Mouse (Mus musculus) left cerebral cortex, adult 2 months (tissue): ENCODE measurements at regions not wholly inside any gene's neighbourhood (a gene's known extent, or its start where the extent isn't known, plus 50 kb on each side); places are given as distances from the start of the nearest gene placed in this dataset.

Experiments used
- DNase-seq, 2 experiments: peaks; one replicate each; pipeline ENCODE4 v3.0.0; 2021 to 2022; ENCODE audit warnings: low spot score in 2 of 2, mixed read lengths in 1 of 2; ENCODE audit errors: extremely low spot score in 1 of 2
- H3K27ac ChIP-seq: fragments of 200-600 bp; 2 replicates; pipeline ENCODE4 v1.8.1; 2022
- H3K4me3 ChIP-seq: fragments of 200-600 bp; 2 replicates; pipeline ENCODE4 v1.8.1; 2022
- CTCF ChIP-seq: fragments of 200-600 bp; IDR thresholded peaks from 2 replicates; pipeline ENCODE4 v1.8.1; 2022; ENCODE audit warnings: antibody characterized with exemption, mild to moderate bottlenecking, moderate library complexity
- intact Hi-C: fragments of 180-260 bp; cut with DNase I; formaldehyde crosslinking; loops from one replicate; pipeline ENCODE4 v1.15.1; 2025

DNA sequence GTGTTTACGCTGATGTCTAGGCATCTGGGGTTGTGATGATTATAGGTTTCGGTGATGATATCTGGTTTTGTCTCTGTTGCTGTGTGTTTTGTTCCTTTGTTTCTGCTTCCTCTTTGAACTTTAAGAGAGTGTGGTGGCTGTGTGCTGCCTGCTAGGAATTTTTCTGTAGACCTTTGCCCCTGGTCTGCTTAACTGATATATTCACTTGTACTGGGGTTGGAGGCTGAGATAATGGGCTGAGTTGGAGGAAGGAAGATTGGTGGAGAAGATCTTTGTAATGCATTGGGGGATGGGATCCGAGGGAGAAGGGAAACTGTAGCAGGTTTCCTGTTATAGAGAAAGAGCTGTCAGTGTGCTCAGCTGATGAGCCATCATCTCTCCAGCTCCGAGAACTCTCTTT lies 55.8 kb downstream of the Mid1ip1 start:
- no peak for TF ChIP-seq CTCF
- no peak for DNase-seq
- intact Hi-C loops, result no loop called here
- Histone ChIP-seq H3K4me3 (no peak overlapping the region), H3K27ac (no peak overlapping the region)

DNA sequence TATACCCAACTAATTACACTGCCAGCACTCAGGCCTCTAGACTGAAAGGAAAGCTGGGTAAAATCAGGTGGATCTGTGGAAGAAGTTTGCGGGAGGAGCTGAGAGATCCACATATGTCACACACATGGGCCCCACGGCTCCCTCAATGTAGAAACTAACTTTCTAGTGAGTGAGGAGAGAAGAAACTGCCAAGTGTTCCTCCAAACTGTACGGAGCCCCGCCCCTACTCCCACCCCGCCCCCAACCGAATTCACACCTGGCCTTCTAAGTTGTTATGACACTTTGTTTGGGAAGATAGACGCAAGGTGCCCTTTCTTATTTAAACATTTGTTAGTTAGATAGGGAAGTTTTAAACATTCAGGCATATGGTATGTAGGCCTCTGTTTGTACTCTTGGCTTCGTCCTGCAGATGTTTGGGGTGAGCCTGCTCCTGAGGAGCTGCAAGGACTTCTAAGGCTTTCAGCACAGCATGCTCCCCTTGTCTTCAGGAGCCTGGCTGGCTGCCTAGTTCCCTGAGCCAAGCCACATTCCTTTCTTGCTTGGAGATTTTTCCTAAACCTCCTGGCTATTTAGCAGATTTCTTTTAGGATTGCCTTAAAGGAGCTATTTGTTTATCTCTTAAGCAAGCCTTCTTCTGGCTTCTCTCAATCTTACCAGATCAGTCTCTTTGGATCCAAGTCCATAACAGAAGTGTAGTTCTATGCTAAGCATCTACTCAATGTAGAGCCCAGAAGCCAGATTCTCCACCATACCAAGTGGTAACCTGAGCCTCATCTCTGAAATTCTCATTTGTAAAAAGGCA lies 61.1 kb downstream of the Mid1ip1 start:
- H3K27ac ChIP-seq, result no peak overlapping the region
- intact Hi-C loops, result no loop called here
- H3K4me3 ChIP-seq, result no peak overlapping the region
- peak; percentile 9 to 24 for DNase-seq
- TF ChIP-seq CTCF, result no peak

DNA sequence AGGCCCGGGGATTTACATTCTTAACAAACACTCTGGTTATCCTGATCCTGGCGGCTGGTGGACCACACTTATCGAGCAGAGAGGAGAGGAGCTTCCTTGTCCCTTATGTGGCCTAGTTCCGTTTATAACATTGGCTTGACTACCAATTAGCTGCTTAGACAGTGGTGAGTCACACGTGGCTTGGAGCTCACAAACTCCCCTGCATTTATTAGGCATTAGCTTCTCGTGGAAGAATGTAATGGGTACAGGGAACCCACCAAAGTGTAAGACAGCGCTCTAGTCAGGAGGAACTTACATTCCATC lies 61.7 kb downstream of the Mid1ip1 start:
- H3K27ac ChIP-seq, result no peak overlapping the region
- intact Hi-C loops, result no loop called here
- no peak for DNase-seq
- H3K4me3 ChIP-seq, result no peak overlapping the region
- no peak for TF ChIP-seq CTCF

DNA sequence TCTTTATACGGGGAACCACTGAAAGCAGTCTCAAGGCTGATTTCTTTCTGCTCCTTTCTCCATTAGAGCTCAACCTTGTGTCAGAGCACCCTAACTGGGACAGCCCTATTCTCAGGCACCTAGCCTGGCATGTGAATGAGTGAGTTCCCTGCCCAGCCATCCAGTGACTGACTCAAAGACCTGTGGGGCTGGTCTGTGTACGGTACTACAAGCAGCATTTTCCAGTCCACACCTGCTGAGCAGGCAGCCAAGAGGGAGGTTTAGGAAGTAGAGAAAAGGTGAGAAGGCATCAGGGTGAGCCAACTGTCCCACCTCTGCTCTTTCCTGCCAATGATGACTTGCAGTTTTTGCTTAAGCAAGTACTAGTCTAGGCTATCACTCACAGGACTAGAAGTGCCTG lies 63.2 kb downstream of the Mid1ip1 start:
- intact Hi-C loops, result no loop called here
- no peak for DNase-seq
- TF ChIP-seq CTCF, result no peak
- Histone ChIP-seq H3K27ac (no peak overlapping the region), H3K4me3 (no peak overlapping the region)

DNA sequence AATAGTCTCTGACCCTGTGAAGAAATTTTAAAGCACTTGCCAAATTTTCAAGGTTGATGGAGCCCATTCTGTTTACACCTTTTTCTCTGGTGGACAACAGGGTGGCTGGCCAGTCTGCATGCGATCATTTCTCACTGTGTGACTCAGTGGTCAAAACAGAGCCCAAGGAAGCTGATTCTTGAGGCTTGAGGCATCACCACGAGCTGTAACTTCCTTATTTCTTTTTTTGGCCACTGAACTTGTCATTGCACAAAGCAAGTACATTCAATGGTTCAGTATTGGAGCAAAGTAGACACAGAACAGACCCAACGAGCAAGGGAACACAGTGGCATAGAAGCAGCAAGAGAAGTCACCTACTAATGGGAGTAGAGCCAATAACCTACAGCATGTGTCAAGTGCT lies 71.5 kb downstream of the Mid1ip1 start:
- no peak overlapping the region for H3K4me3 ChIP-seq
- TF ChIP-seq CTCF, result no peak
- intact Hi-C loops, result no loop called here
- H3K27ac ChIP-seq, result no peak overlapping the region
- no peak for DNase-seq

DNA sequence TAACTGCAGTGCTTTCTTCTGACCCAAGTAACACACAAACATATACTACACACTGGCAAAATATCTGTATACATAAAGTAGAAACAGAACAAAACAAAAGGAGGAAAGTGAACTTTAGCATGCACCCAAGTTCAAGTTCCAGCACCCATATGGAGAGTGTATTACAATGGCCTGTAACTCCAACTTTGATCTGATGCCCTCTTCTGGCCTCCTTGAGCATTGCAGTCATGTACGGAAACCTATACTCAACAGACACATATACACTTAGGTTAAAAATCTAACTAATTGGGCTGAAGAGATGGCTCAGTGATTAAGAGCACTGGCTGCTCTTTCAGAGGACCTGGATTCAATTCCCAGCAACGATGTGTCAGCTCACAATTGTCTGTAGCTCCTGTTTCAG lies 72.2 kb downstream of the Mid1ip1 start:
- DNase-seq, result no peak
- no peak overlapping the region for H3K27ac ChIP-seq
- peak; percentile 15 for TF ChIP-seq CTCF
- intact Hi-C loops, result no loop called here
- no peak overlapping the region for H3K4me3 ChIP-seq

DNA sequence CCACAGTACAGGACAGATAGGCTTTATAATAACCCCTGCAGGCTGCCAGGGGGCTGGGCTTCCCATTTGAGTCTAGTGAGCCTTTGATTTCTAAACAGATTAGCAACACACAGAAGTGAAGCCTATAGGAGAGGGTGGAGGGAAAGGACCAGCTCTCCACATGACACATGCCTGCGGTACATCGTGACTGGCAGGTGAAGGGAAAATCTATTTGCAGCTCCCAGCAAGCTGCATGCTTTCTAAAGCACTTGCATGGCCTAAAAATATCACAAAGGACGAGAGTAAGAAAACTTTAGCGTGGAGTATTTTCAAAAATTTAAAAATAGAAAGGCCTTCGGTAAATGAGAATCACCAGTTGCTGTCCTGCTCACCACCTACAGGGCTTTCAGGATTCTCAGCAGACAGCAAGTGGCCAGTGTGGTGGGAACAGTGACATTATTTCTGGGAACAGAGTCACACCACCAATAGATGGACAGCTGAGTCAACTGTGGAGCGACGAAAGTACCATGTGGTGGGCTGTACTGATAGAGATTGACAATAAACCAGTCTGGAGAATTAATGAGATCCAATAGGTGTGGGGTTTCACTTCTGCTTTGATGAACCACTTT lies 105.6 kb downstream of the Mid1ip1 start:
- intact Hi-C loops, result no loop called here
- Histone ChIP-seq H3K27ac (no peak overlapping the region), H3K4me3 (no peak overlapping the region)
- TF ChIP-seq CTCF, result no peak
- peak in 1 of 2 experiments; percentile 11 for DNase-seq

DNA sequence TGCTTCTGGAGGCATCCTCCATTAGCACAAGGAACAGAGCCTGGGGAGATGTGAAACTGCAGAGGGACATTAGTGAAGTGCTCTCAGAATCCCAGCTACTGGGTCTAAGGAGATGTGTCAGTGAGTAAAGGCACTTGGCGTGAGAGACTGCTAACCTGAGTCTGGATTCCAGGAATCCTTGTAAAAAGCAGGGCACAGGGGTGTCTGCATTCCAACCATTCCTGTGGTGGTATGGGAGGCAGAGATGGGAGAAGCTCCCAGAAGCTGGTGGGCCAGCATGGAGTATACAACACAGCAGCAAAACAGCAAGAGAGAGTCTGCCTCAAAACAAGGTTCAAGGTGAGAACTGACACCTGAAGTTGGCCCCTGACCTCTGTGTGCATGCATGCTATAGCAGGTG lies 118.9 kb downstream of the Mid1ip1 start:
- H3K27ac ChIP-seq, result no peak overlapping the region
- DNase-seq, result no peak
- H3K4me3 ChIP-seq, result no peak overlapping the region
- intact Hi-C loops, result no loop called here
- TF ChIP-seq CTCF, result no peak

DNA sequence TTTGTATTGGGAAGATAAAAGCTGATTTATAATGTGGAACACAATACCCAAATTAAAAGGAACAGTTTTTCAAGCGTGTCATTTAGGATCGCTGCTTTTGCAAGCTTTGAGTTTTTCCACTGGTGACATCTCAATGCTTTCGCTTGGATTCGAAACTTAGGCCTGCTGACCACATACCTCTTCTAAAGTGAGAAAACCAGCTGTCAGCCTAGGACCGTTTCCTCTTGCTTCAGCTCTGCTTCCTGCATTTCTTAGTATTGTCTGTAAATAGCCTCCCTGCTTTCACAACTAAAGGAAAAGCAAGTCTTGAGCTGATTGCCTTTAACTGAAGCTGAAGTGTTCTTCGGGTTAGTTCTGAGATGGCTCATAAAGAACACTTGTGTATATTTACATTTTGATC lies 142.3 kb downstream of the Mid1ip1 start:
- no peak for TF ChIP-seq CTCF
- intact Hi-C loops, result no loop called here
- no peak for DNase-seq
- H3K4me3 ChIP-seq, result no peak overlapping the region
- no peak overlapping the region for H3K27ac ChIP-seq

DNA sequence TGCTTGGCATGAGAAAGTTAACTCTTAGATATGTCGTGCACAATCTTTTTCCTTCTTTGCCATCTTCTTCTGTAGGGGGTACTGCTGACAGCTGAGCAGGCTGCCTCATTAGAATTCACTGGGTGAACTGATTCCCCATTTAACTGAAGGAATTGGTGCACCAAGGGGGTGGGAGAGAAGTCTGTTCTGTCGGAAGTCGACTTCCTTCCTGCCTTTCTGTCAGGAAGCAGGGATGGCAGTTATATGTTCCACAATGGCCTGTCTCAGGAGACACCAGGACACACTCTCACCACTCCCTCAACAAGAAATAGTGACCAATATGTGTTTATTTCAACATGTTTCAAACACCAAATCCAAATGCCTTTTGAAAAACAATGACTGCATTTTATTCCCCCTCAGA lies 142.9 kb downstream of the Mid1ip1 start:
- Histone ChIP-seq H3K4me3 (no peak overlapping the region), H3K27ac (no peak overlapping the region)
- no peak for DNase-seq
- intact Hi-C loops, result no loop called here
- no peak for TF ChIP-seq CTCF

DNA sequence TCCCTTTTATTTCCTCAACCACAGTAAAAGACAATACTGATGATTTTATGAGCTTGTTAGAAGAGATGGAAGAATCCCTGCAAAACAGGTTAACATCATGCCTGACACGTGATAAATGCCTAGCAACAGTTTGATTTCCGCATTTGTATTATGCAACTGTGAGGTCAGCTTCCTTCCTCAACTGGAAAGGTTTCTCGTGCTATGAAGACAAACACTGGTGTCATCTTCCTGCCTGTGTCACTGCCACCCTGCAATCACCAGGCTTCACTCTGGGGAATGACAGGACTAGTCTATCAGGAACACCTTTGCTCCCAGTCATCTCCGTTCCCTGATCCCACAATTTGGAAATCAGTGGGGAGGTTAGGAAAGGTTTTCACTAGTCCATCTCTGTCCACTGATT lies 156.8 kb downstream of the Mid1ip1 start:
- DNase-seq, result no peak
- intact Hi-C loops, result no loop called here
- Histone ChIP-seq H3K27ac (no peak overlapping the region), H3K4me3 (no peak overlapping the region)
- TF ChIP-seq CTCF, result no peak

DNA sequence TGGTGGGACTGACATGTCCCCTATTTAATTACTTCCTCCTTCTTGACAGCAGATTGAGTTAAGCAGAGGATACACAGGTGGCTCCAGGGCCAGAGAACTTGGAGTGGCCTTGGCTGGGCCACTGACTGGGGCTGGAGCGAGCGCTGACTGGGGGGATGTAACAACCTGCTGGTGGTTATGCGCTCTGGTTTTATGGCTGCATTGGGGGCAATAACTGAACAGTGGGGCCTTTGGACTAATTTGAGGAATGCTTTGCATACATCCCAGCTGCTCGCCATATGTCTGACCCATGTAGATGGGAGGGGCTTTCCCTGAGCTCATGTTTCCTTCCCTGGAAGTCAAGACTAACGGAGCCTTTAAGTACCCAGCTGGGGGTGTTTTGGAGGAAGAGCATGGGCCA lies 163.0 kb downstream of the Mid1ip1 start:
- intact Hi-C loops, result no loop called here
- no peak for TF ChIP-seq CTCF
- no peak for DNase-seq
- H3K27ac ChIP-seq, result no peak overlapping the region
- H3K4me3 ChIP-seq, result no peak overlapping the region

DNA sequence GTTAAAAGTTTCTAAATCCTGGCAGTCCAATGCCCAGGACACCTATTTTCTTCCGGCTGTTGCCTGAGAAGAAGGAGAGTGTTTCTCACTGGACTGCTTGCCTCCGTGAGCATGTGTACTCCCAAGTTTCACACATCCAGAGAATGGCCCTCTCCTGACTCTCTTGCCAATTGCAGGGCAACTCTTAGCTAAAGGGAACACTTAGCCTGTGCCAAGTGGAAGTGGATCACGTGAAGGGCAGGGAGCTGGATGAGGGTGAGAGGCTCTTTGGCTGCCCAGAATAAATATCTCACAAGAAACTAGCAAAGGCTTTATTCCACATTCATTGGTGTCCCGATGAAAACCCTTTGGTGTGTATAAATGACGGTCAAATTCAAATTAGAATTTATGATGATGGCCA lies 164.1 kb downstream of the Mid1ip1 start:
- H3K27ac ChIP-seq, result no peak overlapping the region
- H3K4me3 ChIP-seq, result no peak overlapping the region
- intact Hi-C loops, result no loop called here
- DNase-seq, result no peak
- no peak for TF ChIP-seq CTCF
